Mouse (Mus musculus) intestine, embryonic 14.5 days (tissue): ENCODE data around the gene Oas3. TPM values are rescaled to one million over a fixed set of nuclear protein-coding genes. Genes with fewer than 3 reads are reported as not detected.
"Not testable (repeated sequence)": the region's sequence is repeated elsewhere in the genome, so short reads cannot be mapped to it uniquely, and the experiment has no call there.

Experiments used
- ATAC-seq: fragments of 200-750 bp; cut with Nextera tagmentation; replicated peaks from 2 replicates; pipeline ENCODE4 v1.8.0; 2017; ENCODE audit warnings: low read depth, moderate number of reproducible peaks, moderate TSS enrichment, moderate library complexity; ENCODE audit not compliant: low FRiP score, low TSS enrichment
- DNase-seq: peaks from one replicate; pipeline ENCODE4 v3.0.0-alpha.2; 2018; ENCODE audit warnings: low spot score
- H3K27ac ChIP-seq: fragments of 300-500 bp; sonication (generic); 2 replicates; pipeline ENCODE4 v1.5.1; 2014; ENCODE audit warnings: low read depth, mild to moderate bottlenecking, control low read depth
- H3K27me3 ChIP-seq: fragments of 300-500 bp; sonication (generic); replicated peaks from 2 replicates; pipeline ENCODE4 v1.6.1; 2014; ENCODE audit warnings: low read length, control low read depth; ENCODE audit not compliant: control insufficient read depth, insufficient read depth
- H3K36me3 ChIP-seq: fragments of 300-500 bp; sonication (generic); 2 replicates; pipeline ENCODE4 v1.6.1; 2014; ENCODE audit warnings: low read length, control low read depth; ENCODE audit not compliant: control insufficient read depth, insufficient read depth
- H3K4me1 ChIP-seq: fragments of 300-500 bp; sonication (generic); replicated peaks from 2 replicates; pipeline ENCODE4 v1.6.1; 2014; ENCODE audit warnings: low read length, control low read depth, mixed read lengths; ENCODE audit not compliant: control insufficient read depth, insufficient read depth
- H3K4me2 ChIP-seq: fragments of 300-500 bp; sonication (generic); 2 replicates; pipeline ENCODE4 v1.6.1; 2014; ENCODE audit warnings: low read length
- H3K4me3 ChIP-seq: fragments of 300-500 bp; sonication (generic); 2 replicates; pipeline ENCODE4 v1.5.1; 2014; ENCODE audit warnings: low read depth, low read length, control low read depth, mixed read lengths
- H3K9ac ChIP-seq: fragments of 300-500 bp; sonication (generic); 2 replicates; pipeline ENCODE4 v1.6.1; 2014; ENCODE audit warnings: mild to moderate bottlenecking, low read length
- H3K9me3 ChIP-seq: fragments of 300-500 bp; sonication (generic); 2 replicates; pipeline ENCODE4 v1.6.1; 2016; ENCODE audit warnings: low read length, control low read depth; ENCODE audit not compliant: control insufficient read depth
- WGBS: fragments of 180-500 bp; shearing (Covaris S2); extraction: QIAGEN DNeasy Blood & Tissue Kit; methylation state at CpG from one replicate; pipeline ENCODE4 v1.1.7; 2014; 5-methylcytosine and 5-hydroxymethylcytosine counted together
- polyA plus RNA-seq: library from polyadenylated mRNA; unstranded; fragments of >200 nt; fragmentation: Nextera tagmentation; extraction: Ambion mirVana; gene quantifications from 2 replicates; pipeline ENCODE4 v1.2.1, GENCODE M21; 2014

The Oas3 gene
- polyA plus RNA-seq, 1 experiment from 2014 or later: 0.49 TPM

GRCm38 (mm10) chr5:120798943-120799342 is 21.5 kb upstream of the Oas3 start:
- not testable (repeated sequence) for ATAC-seq, H3K4me1 ChIP-seq, DNase-seq, H3K4me2 ChIP-seq, H3K36me3 ChIP-seq, H3K9ac ChIP-seq, H3K27ac ChIP-seq, H3K4me3 ChIP-seq, H3K27me3 ChIP-seq, H3K9me3 ChIP-seq
- 63% methylated on average over 2 of the region's 2 CpGs for WGBS

GRCm38 (mm10) chr5:120798147-120798546 is 20.7 kb upstream of the Oas3 start:
- 74% methylated on average over 5 of the region's 5 CpGs for WGBS

GRCm38 (mm10) chr5:120795480-120796034 is 18.1 kb upstream of the Oas3 start, which contains the start of gene Oas1e:
Gene Oas1e, minus strand, starts transcription at chr5:120795530.
- H3K9ac ChIP-seq, H3K4me1 ChIP-seq, ATAC-seq, H3K27me3 ChIP-seq, H3K27ac ChIP-seq, DNase-seq, H3K9me3 ChIP-seq, H3K36me3 ChIP-seq, H3K4me3 ChIP-seq, H3K4me2 ChIP-seq: not testable (repeated sequence)
- 73% methylated on average over 9 of the region's 9 CpGs for WGBS

More at GRCm38 (mm10) chr5:120798147-120798546, 20.7 kb upstream of the Oas3 start:
- not testable (repeated sequence) for H3K4me3 ChIP-seq, H3K4me1 ChIP-seq, H3K27ac ChIP-seq, H3K36me3 ChIP-seq, H3K9ac ChIP-seq, H3K9me3 ChIP-seq, ATAC-seq, H3K4me2 ChIP-seq, DNase-seq, H3K27me3 ChIP-seq

DNA sequence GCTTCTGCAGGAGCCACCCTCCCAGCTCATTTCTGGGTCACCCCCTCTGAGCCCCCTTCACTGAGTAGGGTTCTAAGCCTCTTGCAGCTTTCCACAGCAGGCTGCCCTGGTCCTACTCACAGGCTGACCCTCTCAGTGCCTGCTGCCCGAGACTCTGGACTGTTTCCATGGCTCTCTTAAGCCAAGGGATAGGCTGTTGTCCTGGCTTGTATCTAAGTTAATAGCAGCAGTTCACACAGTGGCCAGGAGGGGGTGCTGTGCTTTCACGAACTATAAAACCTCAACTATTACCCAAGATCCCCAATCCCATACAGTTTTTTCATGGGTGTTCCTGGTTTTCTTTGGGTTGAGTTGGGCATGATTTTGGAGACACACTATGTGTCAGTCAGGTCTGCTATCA is 15.6 kb upstream of the Oas3 start:
- Histone ChIP-seq H3K9me3 (no peaks in the 10 kb centered on the region), H3K9ac (no peak overlapping the region), H3K4me2 (no peak overlapping the region), H3K27me3 (no peaks in the 10 kb centered on the region), H3K4me3 (no peak overlapping the region), H3K4me1 (no peaks in the 10 kb centered on the region), H3K27ac (no peak overlapping the region), H3K36me3 (no peaks in the 10 kb centered on the region)
- 16% methylated on average over 2 of the region's 2 CpGs for WGBS
- ATAC-seq (no peak), DNase-seq (peak; percentile 79)

- ATAC-seq: no peak
- H3K4me1 ChIP-seq: no peaks in the 10 kb centered on the region
- 66% methylated on average over 3 of the region's 3 CpGs for WGBS
Measured at GRCm38 (mm10) chr5:120787042-120787441, 9.6 kb upstream of the Oas3 start.

DNA sequence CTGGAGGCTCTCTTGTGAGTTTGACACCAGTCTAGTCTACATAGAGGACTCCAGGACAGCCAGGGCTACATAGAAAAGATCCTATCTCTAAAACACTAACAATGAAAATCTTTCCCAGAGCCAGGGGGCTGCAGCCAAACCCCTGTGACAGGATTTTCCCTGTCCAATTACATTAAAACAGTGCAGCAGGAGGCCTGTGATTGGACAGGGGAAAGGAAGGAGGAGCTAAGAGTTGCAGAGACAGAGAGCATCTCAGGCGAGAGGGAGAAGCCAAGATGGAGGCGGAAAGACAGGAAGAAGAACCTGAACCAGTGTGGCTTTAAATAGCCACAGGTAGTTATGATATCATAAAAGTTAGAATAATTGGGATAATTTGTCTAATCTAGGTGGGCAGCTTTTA is 5.0 kb upstream of the Oas3 start:
- Histone ChIP-seq H3K9ac (no peak overlapping the region), H3K4me2 (no peak overlapping the region), H3K27me3 (no peaks in the 10 kb centered on the region), H3K4me1 (no peaks in the 10 kb centered on the region), H3K27ac (no peak overlapping the region), H3K9me3 (no peaks in the 10 kb centered on the region), H3K36me3 (no peaks in the 10 kb centered on the region), H3K4me3 (no peak overlapping the region)
- WGBS: 64% methylated on average over 2 of the region's 2 CpGs
- ATAC-seq (no peak), DNase-seq (no peak)

More at GRCm38 (mm10) chr5:120787042-120787441, 9.6 kb upstream of the Oas3 start:
- no peak overlapping the region for H3K4me2 ChIP-seq
- no peak overlapping the region for H3K4me3 ChIP-seq
- no peaks in the 10 kb centered on the region for H3K27me3 ChIP-seq
- no peaks in the 10 kb centered on the region for H3K36me3 ChIP-seq
- no peak for DNase-seq
- no peak overlapping the region for H3K9ac ChIP-seq
- H3K27ac ChIP-seq: no peak overlapping the region
- H3K9me3 ChIP-seq: no peaks in the 10 kb centered on the region

DNA sequence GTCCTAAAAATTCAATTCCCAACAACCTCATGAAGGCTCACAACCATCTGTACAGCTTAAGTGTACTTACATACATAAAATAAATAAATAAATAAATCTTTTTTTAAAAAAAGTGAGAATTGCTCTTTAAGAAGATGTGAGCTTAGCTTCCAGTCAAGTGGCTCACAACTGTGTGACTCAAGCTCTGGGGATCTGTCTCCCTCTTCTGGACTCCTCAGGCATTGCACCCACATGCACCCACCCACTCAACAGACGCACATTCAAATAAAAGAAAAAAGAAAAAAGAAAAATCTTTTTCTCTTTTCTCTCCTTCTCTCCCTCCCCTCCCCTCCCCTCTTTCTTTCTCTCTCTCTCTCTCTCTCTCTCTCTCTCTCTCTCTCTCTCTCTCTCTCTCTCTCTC is 4.2 kb upstream of the Oas3 start:
- no peaks in the 10 kb centered on the region for H3K9me3 ChIP-seq
- no peaks in the 10 kb centered on the region for H3K36me3 ChIP-seq
- H3K4me3 ChIP-seq: no peak overlapping the region
- no peak overlapping the region for H3K9ac ChIP-seq
- WGBS: 78% methylated on average over 1 of the region's 1 CpGs
- H3K27me3 ChIP-seq: no peaks in the 10 kb centered on the region
- DNase-seq (no peak), ATAC-seq (no peak)
- no peak overlapping the region for H3K27ac ChIP-seq
- H3K4me2 ChIP-seq: no peak overlapping the region
- no peaks in the 10 kb centered on the region for H3K4me1 ChIP-seq

DNA sequence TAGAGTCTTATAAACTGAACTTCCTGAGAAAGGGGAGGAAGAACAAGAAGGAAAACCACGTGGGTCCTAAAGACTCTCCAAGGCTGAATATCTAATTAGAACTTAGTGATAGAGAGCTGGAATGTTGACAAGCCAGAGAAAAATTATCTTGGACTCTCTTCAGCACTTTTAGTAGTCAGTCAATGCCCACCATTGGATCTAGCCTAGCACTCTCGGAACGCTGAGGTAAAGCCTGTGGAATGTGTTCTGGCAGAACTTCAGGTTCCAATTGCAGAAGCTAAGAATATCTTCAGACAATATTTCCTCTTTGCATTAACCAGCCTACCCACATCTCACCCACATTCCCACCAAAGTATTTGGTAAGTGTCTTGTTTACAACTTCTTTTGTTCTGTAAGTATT is 2.5 kb upstream of the Oas3 start:
- H3K36me3 ChIP-seq: no peaks in the 10 kb centered on the region
- no peaks in the 10 kb centered on the region for H3K27me3 ChIP-seq
- DNase-seq (no peak), ATAC-seq (no peak)
- H3K4me3 ChIP-seq: no peak overlapping the region
- H3K4me2 ChIP-seq: no peak overlapping the region
- H3K27ac ChIP-seq: no peak overlapping the region
- no peaks in the 10 kb centered on the region for H3K4me1 ChIP-seq
- no peaks in the 10 kb centered on the region for H3K9me3 ChIP-seq
- no peak overlapping the region for H3K9ac ChIP-seq
- 41% methylated on average over 3 of the region's 3 CpGs for WGBS

GRCm38 (mm10) chr5:120778941-120779340 is 1.5 kb upstream of the Oas3 start:
- Histone ChIP-seq H3K4me1 (no peaks in the 10 kb centered on the region), H3K4me3 (no peak overlapping the region), H3K27me3 (no peaks in the 10 kb centered on the region), H3K4me2 (no peak overlapping the region), H3K9me3 (no peaks in the 10 kb centered on the region), H3K27ac (no peak overlapping the region), H3K36me3 (no peaks in the 10 kb centered on the region), H3K9ac (no peak overlapping the region)
- ATAC-seq: no peak
- no peak for DNase-seq
- WGBS: 68% methylated on average over 2 of the region's 2 CpGs
